Mouse (Mus musculus) adrenal gland, postnatal 14 days (tissue): ENCODE measurements around the gene Fkbp5. TPM values are rescaled to one million over a fixed set of nuclear protein-coding genes. Genes with fewer than 3 reads are reported as not detected.
A peak's percentile ranks its signal among the peaks of the same experiment; 100 is the strongest.

Source experiments
- DNase-seq: peaks from one replicate; pipeline ENCODE4 v3.0.0; 2021; ENCODE audit warnings: mixed read lengths
- total RNA-seq: library from RNA; stranded (reverse); gene quantifications from 2 replicates; pipeline ENCODE4 v1.2.3, GENCODE M21; 2021

Gene Fkbp5
- total RNA-seq, 1 experiment from 2014 or later = 73.0 TPM

GRCm38 (mm10) chr17:28460388-28460787 lies 56.9 kb downstream of the Fkbp5 start:
- no peak for DNase-seq

GRCm38 (mm10) chr17:28455098-28455497 lies 62.2 kb downstream of the Fkbp5 start:
- DNase-seq = peak; percentile 72

- DNase-seq = no peak
These were observed 64.4 kb downstream of the Fkbp5 start for GRCm38 (mm10) chr17:28452889-28453288.

GRCm38 (mm10) chr17:28451914-28452313 lies 65.4 kb downstream of the Fkbp5 start:
- DNase-seq = no peak

DNA sequence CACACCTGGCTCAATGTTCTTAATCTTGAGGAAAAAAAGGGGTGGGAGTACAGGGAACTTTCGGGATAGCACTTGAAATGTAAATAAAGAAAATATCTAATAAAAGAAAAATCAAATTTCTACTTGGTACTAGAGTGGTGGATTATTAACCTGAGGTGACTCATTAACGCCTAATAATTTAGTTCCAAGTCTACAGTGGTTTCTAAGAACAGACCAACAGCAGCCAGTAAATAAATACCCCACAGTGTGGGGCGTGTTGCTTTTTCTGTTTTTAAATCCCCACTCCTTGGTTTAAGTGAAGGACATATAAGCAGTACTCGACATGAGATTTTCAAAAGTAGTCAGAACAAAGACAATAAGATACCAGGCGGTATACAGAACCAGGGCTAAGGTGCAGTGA lies 65.8 kb downstream of the Fkbp5 start:
- no peak for DNase-seq

DNA sequence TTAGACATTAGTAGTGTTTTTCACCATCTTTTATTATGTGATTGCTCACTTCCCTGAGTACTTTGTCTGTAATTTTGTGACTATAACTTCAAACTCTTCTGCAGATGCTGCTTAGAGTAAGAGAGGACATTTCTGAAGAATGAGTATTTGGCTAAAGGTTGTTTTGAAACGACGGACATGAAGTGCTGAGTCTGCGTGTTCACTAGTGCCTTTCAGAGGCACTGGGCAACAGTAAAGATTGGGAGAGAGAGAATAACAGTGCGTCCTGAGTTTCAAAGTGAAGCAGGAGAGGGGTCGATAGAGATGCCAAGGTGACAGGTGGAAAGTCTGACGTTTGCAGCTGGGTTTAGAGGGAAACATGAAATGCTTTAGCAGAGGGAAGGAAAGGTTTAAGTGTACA lies 69.1 kb downstream of the Fkbp5 start:
- DNase-seq = no peak

DNA sequence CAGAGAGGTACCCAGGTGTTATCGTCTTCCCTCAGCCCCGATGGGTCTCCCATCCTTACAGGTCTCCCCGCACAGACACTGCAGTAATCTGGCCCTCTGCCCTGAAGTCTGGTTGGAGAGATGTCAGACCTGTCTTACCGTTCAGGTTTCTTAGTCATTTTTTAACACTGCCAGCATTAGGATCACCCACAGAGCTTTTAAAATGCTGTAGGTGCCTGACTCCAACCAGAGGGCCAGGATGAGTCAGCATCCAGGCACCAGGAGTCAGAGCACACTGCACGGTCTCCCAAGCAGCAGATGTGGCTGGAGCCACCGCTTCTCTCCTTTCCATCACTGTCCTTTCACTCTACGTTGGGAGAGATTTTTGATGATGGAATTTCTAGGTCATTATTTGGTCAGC lies 69.5 kb downstream of the Fkbp5 start:
- DNase-seq = no peak

DNA sequence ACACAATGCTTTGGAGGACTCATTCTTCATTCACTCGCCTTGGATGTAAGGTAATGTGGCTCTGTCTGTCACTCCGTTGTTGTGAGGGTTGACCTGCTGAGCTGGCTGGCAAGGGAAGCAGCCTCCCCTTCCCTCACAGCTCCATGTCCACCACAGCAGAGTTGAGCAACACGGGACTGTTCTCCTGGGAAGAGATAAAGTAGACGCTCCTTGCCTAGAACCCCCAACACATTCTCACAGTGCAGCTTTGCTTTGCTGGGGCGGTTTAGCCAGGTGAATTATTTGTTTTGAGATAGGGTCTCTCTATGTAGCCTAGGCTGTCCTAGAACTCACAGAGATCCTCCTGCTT lies 70.5 kb downstream of the Fkbp5 start:
- no peak for DNase-seq

GRCm38 (mm10) chr17:28445886-28446819 lies 71.2 kb downstream of the Fkbp5 start:
- no peak for DNase-seq

GRCm38 (mm10) chr17:28442661-28443060 lies 74.7 kb downstream of the Fkbp5 start:
- DNase-seq = peak; percentile 8

DNA sequence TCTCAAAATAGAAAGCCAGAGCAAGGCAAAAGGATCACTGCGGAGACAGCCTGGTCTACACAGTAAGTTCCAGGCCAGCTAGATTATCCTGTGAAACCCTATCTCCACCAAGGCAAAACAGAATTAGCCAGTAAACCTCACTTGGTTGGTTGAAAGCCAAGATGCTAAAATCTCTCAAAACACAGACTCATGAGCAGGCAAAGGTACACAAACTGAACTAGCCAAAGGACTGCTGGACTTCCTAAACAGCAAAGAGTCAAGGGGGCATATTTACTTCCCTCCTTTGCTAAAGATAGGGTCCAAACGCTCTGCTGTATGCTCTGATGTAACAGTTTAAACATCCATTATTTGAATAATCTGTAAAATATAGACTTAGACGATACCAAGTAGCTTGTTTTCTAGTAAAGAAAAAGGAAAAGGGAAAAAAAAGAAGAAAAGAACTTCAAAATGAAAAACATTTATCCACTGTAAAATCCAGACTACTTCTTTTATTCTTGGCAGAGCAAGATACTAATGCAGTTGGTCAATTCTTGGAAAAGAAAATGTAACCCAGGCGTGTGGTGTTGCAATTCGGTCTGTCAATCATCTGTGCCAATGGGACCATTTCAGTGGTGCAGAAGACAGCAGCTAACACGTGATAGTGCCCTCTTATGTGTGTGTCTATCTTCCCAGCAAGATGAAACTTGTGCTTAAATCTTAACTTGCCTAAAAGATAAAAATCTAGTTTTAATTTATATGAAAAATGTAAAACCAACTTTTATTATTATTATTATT lies 78.8 kb downstream of the Fkbp5 start:
- DNase-seq = peak; percentile 10

DNA sequence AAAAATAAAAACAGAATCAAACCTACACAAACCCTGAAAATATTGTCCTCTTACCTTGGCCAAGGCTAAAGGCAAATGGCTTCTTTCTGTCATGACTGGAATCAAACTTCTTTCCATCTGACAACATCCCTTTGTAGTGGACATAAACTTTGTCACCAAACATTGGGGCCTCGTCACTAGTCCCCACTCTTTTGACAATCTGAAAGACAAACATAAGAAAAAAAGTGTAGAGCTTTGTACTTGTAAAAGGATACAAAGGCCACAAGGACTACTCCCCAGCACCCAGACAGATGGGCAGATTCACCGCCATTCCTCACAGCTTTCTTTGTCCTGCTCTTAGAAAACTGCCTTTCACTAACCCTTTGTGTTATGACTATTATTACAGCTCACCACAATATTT lies 79.4 kb downstream of the Fkbp5 start:
- no peak for DNase-seq

- no peak for DNase-seq
These were observed 82.3 kb downstream of the Fkbp5 start for GRCm38 (mm10) chr17:28434921-28435485.

DNA sequence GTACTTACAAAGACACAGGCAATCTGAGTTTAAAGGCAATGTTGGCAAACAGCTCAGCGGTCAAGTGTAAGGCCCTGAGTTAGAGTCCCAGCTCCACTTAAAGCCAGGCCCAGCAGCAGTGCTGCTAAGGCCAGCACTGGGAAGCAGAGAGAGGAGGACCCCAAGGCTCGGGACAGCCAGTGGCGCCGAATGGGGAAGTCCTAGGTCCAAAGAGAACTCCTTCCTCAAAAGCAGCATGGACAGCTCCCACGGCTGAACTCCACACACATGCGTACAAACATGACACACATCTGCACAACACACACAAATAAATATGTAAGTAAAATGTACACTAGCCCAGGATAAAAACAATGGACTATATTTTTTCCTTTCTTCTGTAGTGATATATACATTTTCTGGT lies 84.3 kb downstream of the Fkbp5 start:
- DNase-seq = peak; percentile 10

DNA sequence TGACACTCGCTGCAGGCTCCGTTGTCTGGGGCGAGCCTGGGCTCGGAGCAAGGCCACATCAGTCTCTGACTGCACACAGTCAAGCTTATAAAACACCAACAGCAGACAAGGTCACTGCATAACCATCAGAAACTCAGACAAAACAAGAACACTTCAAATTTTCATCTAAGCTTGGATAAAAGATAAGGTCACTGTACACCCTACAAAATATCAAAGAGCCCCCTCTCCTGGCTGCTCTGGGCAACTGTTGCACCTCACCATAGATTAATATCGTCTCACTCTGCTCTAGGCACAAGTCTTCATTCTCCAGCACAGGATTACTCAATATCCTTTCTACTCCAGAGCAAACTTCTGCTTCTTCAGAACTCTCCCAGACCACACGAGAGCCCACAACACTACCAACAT lies 85.4 kb downstream of the Fkbp5 start:
- peak; percentile 63 for DNase-seq

DNA sequence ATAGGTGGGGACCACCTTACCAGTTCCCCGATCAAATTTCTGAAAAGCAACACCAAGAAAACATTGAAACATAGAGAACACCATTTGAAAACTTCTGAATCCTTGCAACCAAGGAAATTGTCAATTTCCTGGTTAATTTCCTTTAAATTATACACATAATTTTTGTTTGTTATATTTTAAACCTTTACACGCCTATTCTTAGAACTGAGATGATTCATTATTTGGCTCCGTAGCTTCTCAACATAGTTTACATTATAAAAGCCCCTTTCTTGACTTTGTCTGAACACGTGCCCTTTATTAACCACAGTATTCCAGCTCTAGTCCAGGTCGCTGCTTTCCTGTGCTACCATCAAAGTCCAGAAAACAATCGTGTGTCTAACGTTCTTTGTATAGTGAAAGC lies 86.3 kb downstream of the Fkbp5 start:
- DNase-seq = no peak

DNA sequence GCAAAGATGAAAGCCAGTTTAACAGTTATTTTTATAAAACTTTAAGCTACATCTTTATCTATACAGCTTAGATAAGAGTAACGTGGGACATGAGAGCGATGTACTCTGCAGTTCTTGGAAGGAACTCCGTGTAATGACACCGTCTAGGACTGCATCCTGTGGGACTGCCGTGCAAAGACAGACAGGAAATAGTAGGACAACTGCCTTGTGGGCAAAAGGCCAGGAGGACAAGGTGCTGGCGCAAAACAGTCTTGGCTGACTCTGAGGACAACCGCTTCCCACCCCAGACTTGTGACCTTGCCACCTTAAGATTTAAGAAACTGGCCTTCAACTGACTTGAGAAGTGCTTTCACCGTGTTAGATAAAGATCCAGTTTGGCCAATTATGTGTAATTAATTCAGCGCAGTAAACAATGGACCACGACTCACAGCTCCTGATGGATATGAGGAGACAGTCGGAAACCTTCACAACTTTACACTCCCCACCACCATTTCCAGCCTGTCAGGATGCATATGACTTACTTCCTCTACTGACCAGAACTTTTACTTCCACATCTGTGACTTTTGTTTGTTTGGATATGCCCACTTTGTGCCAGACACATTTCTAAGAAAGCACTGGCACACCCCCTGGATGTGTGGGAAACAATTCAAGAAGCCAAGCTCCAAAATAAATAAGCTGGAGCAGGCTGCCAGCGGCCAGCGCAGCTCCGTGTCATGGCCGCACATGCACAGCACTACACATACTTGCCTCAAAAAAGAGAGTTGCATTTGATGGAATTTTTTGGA lies 88.7 kb downstream of the Fkbp5 start:
- DNase-seq = peak; percentile 85

- no peak for DNase-seq
These were observed 89.7 kb downstream of the Fkbp5 start for GRCm38 (mm10) chr17:28427666-28428065.

DNA sequence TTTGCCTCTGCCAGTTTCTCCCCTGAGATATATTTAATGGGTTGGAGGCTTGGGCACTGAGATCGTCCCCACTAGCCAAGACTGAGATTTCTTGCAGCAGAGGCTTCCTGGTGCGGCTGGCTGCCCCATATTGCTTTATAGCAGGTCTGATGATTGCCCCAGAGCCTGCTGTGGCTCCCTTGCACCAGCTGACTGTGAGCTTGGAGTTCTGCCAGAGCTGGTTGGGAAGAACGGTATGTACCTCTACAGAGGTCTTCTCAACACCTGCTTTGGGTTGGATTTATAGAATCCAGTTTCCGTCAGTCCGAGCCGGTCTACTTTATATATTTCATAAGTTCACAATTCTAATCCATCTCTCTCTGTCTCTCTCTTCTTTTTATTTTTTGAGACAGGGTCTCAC lies 93.0 kb downstream of the Fkbp5 start:
- peak; percentile 75 for DNase-seq

DNA sequence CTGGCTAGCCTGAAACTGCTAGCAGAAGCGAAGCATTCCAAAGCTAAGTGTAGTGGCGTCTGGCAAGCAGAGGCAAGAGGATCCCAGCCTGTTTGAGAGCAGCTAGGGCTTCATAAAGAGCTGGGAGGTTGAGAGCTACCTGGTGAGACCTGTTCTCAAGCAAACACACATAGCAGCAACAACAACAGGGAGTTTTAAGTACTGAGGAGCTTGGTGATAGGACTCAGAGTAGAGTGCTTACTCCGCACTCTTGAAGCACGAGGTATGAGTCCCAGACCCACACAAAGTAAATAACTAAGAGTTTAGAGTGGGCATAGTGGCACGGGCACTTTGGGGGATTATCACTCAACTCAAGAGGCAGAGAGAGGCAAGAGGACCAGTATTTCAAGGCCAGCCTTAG lies 96.3 kb downstream of the Fkbp5 start:
- no peak for DNase-seq

- peak; percentile 57 for DNase-seq
These were observed 96.9 kb downstream of the Fkbp5 start for GRCm38 (mm10) chr17:28420229-28421051.
